ENCODE assay signal across 26 mouse cellular contexts in genomic region chr16:12924668-12925067, GRCm38 (mm10).
"Had no signal": no experiment of that assay in that cellular context is flagged by ENCODE, and none has a peak within 500 bp of the region (broad histone marks: within the 10 kb centered on the region; RNA-seq: fewer than 3 reads in every experiment).

No protein-coding gene starts in this region.

- H3K4me3 ChIP-seq: limb, embryonic 10.5 days; limb, embryonic 13.5 days; liver, embryonic 12.5 days; liver, embryonic 15.5 days; lung, embryonic 15.5 days; megakaryocyte, embryonic 14.5 days; midbrain, embryonic 10.5 days; midbrain, embryonic 13.5 days; myocyte; neural tube, embryonic 13.5 days had no signal

- H3K27ac ChIP-seq: kidney, postnatal 0 days; limb, embryonic 10.5 days; limb, embryonic 13.5 days; liver, embryonic 12.5 days; liver, embryonic 15.5 days; lung, embryonic 15.5 days; midbrain, embryonic 10.5 days; midbrain, embryonic 13.5 days; neural tube, embryonic 13.5 days; stomach, postnatal 0 days had no signal

- H3K4me1 ChIP-seq: limb, embryonic 10.5 days; limb, embryonic 13.5 days; liver, embryonic 12.5 days; liver, embryonic 15.5 days; lung, embryonic 15.5 days; megakaryocyte, embryonic 14.5 days; midbrain, embryonic 10.5 days; midbrain, embryonic 13.5 days; neural tube, embryonic 13.5 days had no signal

- H3K36me3 ChIP-seq: limb, embryonic 10.5 days; limb, embryonic 13.5 days; liver, embryonic 12.5 days; liver, embryonic 15.5 days; lung, embryonic 15.5 days; midbrain, embryonic 10.5 days; midbrain, embryonic 13.5 days; neural tube, embryonic 13.5 days had no signal

- ATAC-seq: intestine, postnatal 0 days; liver, embryonic 12.5 days; midbrain, embryonic 13.5 days; midbrain, embryonic 16.5 days had no signal

- H3K9ac ChIP-seq: limb, embryonic 13.5 days; liver, embryonic 12.5 days; liver, embryonic 15.5 days; lung, embryonic 15.5 days; midbrain, embryonic 13.5 days; neural tube, embryonic 13.5 days had no signal

- H3K9me3 ChIP-seq: limb, embryonic 10.5 days; limb, embryonic 13.5 days; liver, embryonic 12.5 days; liver, embryonic 15.5 days; lung, embryonic 15.5 days; megakaryocyte, embryonic 14.5 days; midbrain, embryonic 10.5 days; midbrain, embryonic 13.5 days; neural tube, embryonic 13.5 days had no signal

- DNase-seq: kidney, adult 2 months; kidney, postnatal 25 days; layer of hippocampus, postnatal 36 days; liver; lung, adult 18-20 months; lung, postnatal 10 days; lung, postnatal 36 days; retina, postnatal 1 day; right cerebral cortex, postnatal 4 days; thymus, adult 2 months; thymus, postnatal 14 days; thymus, postnatal 4 days had no signal

- H3K4me2 ChIP-seq: limb, embryonic 13.5 days; liver, embryonic 12.5 days; liver, embryonic 15.5 days; lung, embryonic 15.5 days; midbrain, embryonic 13.5 days; neural tube, embryonic 13.5 days had no signal

- H3K27me3 ChIP-seq: limb, embryonic 13.5 days; liver, embryonic 12.5 days; liver, embryonic 15.5 days; lung, embryonic 15.5 days; megakaryocyte, embryonic 14.5 days; midbrain, embryonic 13.5 days; neural tube, embryonic 13.5 days had no signal
